Mouse (Mus musculus): ENCODE results near the gene Olfr353. TPM values are rescaled to one million over a fixed set of nuclear protein-coding genes. Genes with fewer than 3 reads are reported as not detected.

The Olfr353 gene
- polyA plus RNA-seq (2012; ENCODE audit: insufficient read depth, insufficient read length, missing spikeins) = not detected in 2 replicates

DNA sequence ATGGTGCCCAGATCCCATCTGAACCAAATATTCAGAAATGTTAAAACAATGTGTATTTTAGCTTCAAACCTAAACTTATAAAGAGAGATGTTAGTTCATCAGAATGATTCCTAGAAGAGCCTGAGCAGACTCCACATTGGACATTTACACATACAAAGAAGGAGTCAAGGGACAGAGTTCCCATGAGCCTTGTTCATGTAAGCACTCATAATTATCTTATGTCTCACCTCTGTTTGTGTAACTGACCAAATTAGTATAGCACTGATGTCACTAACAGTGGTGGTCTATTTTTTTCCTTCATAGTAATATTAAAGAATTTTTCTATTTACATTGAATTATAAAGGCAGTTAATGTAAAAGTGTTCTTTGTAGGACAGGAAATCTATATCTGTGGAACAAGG is at the start of gene Olfr353:
Gene Olfr353, minus strand, starts transcription at position 101 of the 400 bp plus-strand sequence.
- Histone ChIP-seq H3K4me1 (ENCODE audit: control insufficient read depth, insufficient read depth, low read length) (no peaks in the 10 kb centered on the region), H3K27ac (ENCODE audit: insufficient read depth, low read depth, low read length) (no peak within 1 kb of the TSS), H3K4me3 (ENCODE audit: insufficient read depth, low read length) (no peak within 1 kb of the TSS)
- TF ChIP-seq POLR2A (IDR thresholded peaks at IDR 0.05; ENCODE audit: borderline replicate concordance, low read depth, low read length) (no peak), CTCF (IDR thresholded peaks at IDR 0.05; ENCODE audit: low read depth, low read length) (no peak)

DNA sequence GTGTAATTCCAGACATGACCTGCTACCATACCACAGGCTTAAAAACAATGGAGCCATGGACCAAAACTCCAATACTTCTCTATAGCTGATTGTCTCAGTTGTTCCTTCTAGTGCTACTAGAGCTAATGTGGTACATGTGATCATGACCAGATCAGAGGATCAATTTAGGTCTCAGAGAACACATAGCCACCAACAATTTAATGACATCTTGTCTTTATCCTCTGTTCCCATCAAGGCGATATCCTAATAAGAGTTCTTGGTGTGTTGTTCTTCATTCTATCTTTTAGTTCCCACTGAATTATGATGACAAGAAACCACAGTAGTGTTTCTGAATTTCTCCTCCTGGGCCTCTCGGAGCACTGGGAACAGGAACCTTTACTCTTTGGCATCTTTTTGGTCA is 44.1 kb upstream of the Olfr353 start, which contains the start of gene Olfr356:
Gene Olfr356, plus strand, starts transcription at position 301 of the 400 bp plus-strand sequence.
- H3K27ac ChIP-seq (ENCODE audit: insufficient read depth, low read depth, low read length) = no peak within 1 kb of the TSS
- H3K4me3 ChIP-seq (ENCODE audit: insufficient read depth, low read length) = no peak within 1 kb of the TSS
- H3K4me1 ChIP-seq (ENCODE audit: control insufficient read depth, insufficient read depth, low read length) = no peaks in the 10 kb centered on the region
- TF ChIP-seq POLR2A (IDR thresholded peaks at IDR 0.05; ENCODE audit: borderline replicate concordance, low read depth, low read length) = no peak
- no peak for TF ChIP-seq CTCF (IDR thresholded peaks at IDR 0.05; ENCODE audit: low read depth, low read length)

DNA sequence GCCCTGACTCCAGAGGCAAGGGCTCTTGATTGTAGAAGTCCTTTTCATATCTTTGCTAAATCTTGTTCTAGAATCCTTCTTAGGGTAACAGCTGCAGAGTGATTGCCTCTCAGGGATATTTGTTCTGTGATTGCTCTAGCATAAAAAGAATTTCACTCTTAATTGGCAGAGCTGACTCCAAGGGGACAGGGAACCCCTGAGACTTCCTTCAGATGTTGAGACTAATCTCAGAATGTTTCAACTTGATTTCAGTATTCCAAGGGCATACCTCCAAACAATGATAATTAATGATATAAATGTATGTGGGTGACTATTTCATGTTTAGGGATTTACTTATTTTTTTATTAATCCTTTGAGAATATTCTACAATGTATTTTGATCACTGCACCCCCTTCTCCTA is 36.1 kb upstream of the Olfr353 start, which contains the start of gene Olfr355:
Gene Olfr355, minus strand, starts transcription at position 101 of the 400 bp plus-strand sequence.
- H3K4me3 ChIP-seq (ENCODE audit: insufficient read depth, low read length) = no peak within 1 kb of the TSS

DNA sequence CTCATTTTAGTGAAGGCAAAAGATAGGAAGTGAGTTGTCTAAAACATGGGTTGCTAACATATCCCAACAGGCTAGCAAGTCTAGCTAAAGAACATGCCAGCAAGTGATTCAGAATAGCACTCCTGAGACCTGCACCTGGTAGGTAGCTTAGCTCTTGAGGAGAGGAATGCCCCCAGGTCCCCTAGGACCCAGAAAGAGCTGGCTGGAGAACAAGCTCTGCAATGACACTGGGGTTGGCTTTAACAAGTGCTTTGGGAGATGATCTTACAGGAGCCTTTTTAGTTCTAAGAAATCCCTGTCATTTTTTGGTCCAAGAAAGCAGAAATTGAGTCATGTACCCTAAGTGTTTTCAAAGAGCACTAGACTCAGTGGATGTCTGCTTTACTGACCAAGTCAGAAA is 12.6 kb upstream of the Olfr353 start, which contains the start of gene Olfr354:
Gene Olfr354, plus strand, starts transcription at position 301 of the 400 bp plus-strand sequence.
- Histone ChIP-seq H3K4me1 (ENCODE audit: control insufficient read depth, insufficient read depth, low read length) (no peaks in the 10 kb centered on the region), H3K27ac (ENCODE audit: insufficient read depth, low read depth, low read length) (no peak within 1 kb of the TSS)
- TF ChIP-seq CTCF (IDR thresholded peaks at IDR 0.05; ENCODE audit: low read depth, low read length) (no peak), POLR2A (IDR thresholded peaks at IDR 0.05; ENCODE audit: borderline replicate concordance, low read depth, low read length) (no peak)

More for the DNA sequence above, 36.1 kb upstream of the Olfr353 start, which contains the start of gene Olfr355:
- TF ChIP-seq POLR2A (IDR thresholded peaks at IDR 0.05; ENCODE audit: borderline replicate concordance, low read depth, low read length) (no peak), CTCF (IDR thresholded peaks at IDR 0.05; ENCODE audit: low read depth, low read length) (no peak)
- Histone ChIP-seq H3K27ac (ENCODE audit: insufficient read depth, low read depth, low read length) (no peak within 1 kb of the TSS), H3K4me1 (ENCODE audit: control insufficient read depth, insufficient read depth, low read length) (no peaks in the 10 kb centered on the region)

DNA sequence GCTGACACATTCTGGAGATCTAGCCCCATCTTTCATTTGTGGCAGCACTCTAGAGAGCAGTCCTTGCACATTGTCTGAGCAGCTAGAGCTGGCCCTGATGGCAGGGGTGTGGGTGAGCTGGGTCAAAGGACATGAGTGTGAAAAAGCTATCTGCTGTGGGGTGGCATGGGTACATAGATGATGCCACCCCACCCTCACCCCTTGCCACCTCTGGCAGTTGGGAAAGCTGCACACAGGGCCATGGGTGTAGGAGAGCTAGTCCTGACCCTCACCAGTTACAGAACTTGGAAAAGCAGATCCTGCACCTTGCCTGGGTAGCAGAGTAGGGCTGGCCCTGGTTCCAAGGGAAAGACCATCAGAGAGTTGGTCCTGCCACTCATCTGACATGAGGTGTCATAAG is 4.4 kb upstream of the Olfr353 start:
- no peak overlapping the region for H3K27ac ChIP-seq (ENCODE audit: insufficient read depth, low read depth, low read length)
- TF ChIP-seq POLR2A (IDR thresholded peaks at IDR 0.05; ENCODE audit: borderline replicate concordance, low read depth, low read length) (no peak), CTCF (IDR thresholded peaks at IDR 0.05; ENCODE audit: low read depth, low read length) (no peak)
- H3K4me3 ChIP-seq (ENCODE audit: insufficient read depth, low read length) = no peak overlapping the region
- no peaks in the 10 kb centered on the region for H3K4me1 ChIP-seq (ENCODE audit: control insufficient read depth, insufficient read depth, low read length)

More for the DNA sequence above, 12.6 kb upstream of the Olfr353 start, which contains the start of gene Olfr354:
- no peak within 1 kb of the TSS for H3K4me3 ChIP-seq (ENCODE audit: insufficient read depth, low read length)

DNA sequence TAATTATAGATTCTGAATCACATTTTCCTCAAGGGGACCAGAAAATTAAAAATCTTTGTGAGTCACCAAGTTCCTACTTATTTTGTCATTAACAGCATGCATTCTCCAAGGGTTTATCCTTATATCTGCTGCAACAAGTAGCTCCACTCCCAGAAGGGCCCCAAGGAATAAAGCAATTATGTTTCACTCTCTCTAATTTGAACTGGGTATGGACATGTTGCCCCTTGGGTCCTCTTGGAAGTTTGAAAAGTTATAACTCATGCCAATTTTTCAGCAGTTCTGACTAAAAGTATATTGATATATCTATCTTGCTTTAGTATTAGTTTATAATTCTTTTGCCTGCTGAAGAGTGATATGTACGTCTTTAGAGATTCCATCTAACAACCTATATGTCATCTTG is 24.6 kb downstream of the Olfr353 start, which contains the start of gene Olfr352:
Gene Olfr352, plus strand, starts transcription at position 301 of the 400 bp plus-strand sequence.
- Histone ChIP-seq H3K4me3 (ENCODE audit: insufficient read depth, low read length) (no peak within 1 kb of the TSS), H3K4me1 (ENCODE audit: control insufficient read depth, insufficient read depth, low read length) (no peaks in the 10 kb centered on the region), H3K27ac (ENCODE audit: insufficient read depth, low read depth, low read length) (no peak within 1 kb of the TSS)
- TF ChIP-seq POLR2A (IDR thresholded peaks at IDR 0.05; ENCODE audit: borderline replicate concordance, low read depth, low read length) (no peak), CTCF (IDR thresholded peaks at IDR 0.05; ENCODE audit: low read depth, low read length) (no peak)

DNA sequence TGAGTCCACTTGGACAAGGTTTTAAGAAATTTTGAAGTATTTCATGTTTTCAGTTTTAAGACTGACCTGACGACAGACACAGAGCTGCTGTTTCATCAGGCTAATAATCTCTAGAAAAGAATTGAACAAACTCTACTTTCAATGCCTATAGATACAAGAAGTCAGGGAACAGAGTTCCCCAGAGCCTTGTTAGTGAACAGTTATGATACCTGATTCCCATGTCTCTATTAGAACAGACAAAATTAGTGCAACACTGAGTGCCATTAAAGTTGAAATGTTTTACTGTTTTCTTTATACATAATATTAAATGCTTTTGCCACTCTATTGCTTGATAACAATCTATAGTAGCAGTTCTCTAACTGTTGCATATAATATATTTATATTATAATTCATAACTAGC is 30.2 kb downstream of the Olfr353 start, which contains the start of gene Olfr351:
Gene Olfr351, minus strand, starts transcription at position 101 of the 400 bp plus-strand sequence.
- H3K4me1 ChIP-seq (ENCODE audit: control insufficient read depth, insufficient read depth, low read length) = no peaks in the 10 kb centered on the region
- no peak within 1 kb of the TSS for H3K27ac ChIP-seq (ENCODE audit: insufficient read depth, low read depth, low read length)
- TF ChIP-seq CTCF (IDR thresholded peaks at IDR 0.05; ENCODE audit: low read depth, low read length) (no peak), POLR2A (IDR thresholded peaks at IDR 0.05; ENCODE audit: borderline replicate concordance, low read depth, low read length) (no peak)
- no peak within 1 kb of the TSS for H3K4me3 ChIP-seq (ENCODE audit: insufficient read depth, low read length)

DNA sequence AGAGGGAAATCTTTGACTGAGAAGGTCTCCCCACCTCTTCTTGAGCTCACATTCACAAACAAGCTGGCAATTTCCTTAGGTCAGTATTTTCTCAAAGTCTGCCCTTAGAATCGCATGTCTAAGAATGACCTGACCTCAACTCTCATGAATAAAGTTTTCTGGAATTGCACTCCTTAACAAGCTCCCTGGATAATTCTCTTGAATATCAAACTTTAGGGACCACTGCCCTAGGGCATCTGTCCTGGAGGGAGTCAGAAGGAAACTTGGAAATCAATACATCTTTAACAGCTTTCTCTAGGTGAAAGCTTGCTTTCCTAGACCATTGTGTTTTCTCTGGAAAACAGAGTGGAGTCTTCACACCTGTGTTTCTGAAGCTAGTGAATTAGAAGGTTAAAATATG is 46.7 kb downstream of the Olfr353 start, which contains the start of gene Olfr350:
Gene Olfr350, plus strand, starts transcription at position 301 of the 400 bp plus-strand sequence.
- H3K4me3 ChIP-seq (ENCODE audit: insufficient read depth, low read length) = no peak within 1 kb of the TSS
- TF ChIP-seq POLR2A (IDR thresholded peaks at IDR 0.05; ENCODE audit: borderline replicate concordance, low read depth, low read length) (no peak), CTCF (IDR thresholded peaks at IDR 0.05; ENCODE audit: low read depth, low read length) (no peak)

More for the DNA sequence above, 46.7 kb downstream of the Olfr353 start, which contains the start of gene Olfr350:
- H3K4me1 ChIP-seq (ENCODE audit: control insufficient read depth, insufficient read depth, low read length) = no peaks in the 10 kb centered on the region
- no peak within 1 kb of the TSS for H3K27ac ChIP-seq (ENCODE audit: insufficient read depth, low read depth, low read length)

Other genes starting within 250 kb of the Olfr353 start
- gene Olfr346, start 207.1 kb downstream of the Olfr353 start, polyA plus RNA-seq (2012; ENCODE audit: insufficient read depth, insufficient read length, missing spikeins) = not detected in 2 replicates
- gene Olfr347, start 161.0 kb downstream of the Olfr353 start, polyA plus RNA-seq (2012; ENCODE audit: insufficient read depth, insufficient read length, missing spikeins) = not detected in 2 replicates
- gene Olfr348, start 108.7 kb downstream of the Olfr353 start, polyA plus RNA-seq (2012; ENCODE audit: insufficient read depth, insufficient read length, missing spikeins) = not detected in 2 replicates
- gene Olfr50, start 102.4 kb downstream of the Olfr353 start, polyA plus RNA-seq (2012; ENCODE audit: insufficient read depth, insufficient read length, missing spikeins) = not detected in 2 replicates
- gene Olfr3, start 75.9 kb downstream of the Olfr353 start, polyA plus RNA-seq (2012; ENCODE audit: insufficient read depth, insufficient read length, missing spikeins) = not detected in 2 replicates
- gene Olfr350, start 46.6 kb downstream of the Olfr353 start, polyA plus RNA-seq (2012; ENCODE audit: insufficient read depth, insufficient read length, missing spikeins) = not detected in 2 replicates
- not detected in 2 replicates for gene Olfr351, start 30.3 kb downstream of the Olfr353 start, polyA plus RNA-seq (2012; ENCODE audit: insufficient read depth, insufficient read length, missing spikeins)
- 0.16 and 0.41 TPM in 2 replicates for gene Olfr352, start 24.5 kb downstream of the Olfr353 start, polyA plus RNA-seq (2012; ENCODE audit: insufficient read depth, insufficient read length, missing spikeins)
- gene Olfr354, start 12.7 kb upstream of the Olfr353 start, polyA plus RNA-seq (2012; ENCODE audit: insufficient read depth, insufficient read length, missing spikeins) = 0.07 TPM in 1 of 2 replicates, not detected in the other
- not detected in 2 replicates for gene Olfr355, start 36.0 kb upstream of the Olfr353 start, polyA plus RNA-seq (2012; ENCODE audit: insufficient read depth, insufficient read length, missing spikeins)
- not detected in 2 replicates for gene Olfr356, start 44.2 kb upstream of the Olfr353 start, polyA plus RNA-seq (2012; ENCODE audit: insufficient read depth, insufficient read length, missing spikeins)
- gene Olfr357, start 100.9 kb upstream of the Olfr353 start, polyA plus RNA-seq (2012; ENCODE audit: insufficient read depth, insufficient read length, missing spikeins) = not detected in 2 replicates
- gene Olfr358, start 116.4 kb upstream of the Olfr353 start, polyA plus RNA-seq (2012; ENCODE audit: insufficient read depth, insufficient read length, missing spikeins) = not detected in 2 replicates
- not detected in 2 replicates for gene Olfr360, start 172.8 kb upstream of the Olfr353 start, polyA plus RNA-seq (2012; ENCODE audit: insufficient read depth, insufficient read length, missing spikeins)
- gene Olfr361, start 196.4 kb upstream of the Olfr353 start, polyA plus RNA-seq (2012; ENCODE audit: insufficient read depth, insufficient read length, missing spikeins) = not detected in 2 replicates
- gene Olfr362, start 225.0 kb upstream of the Olfr353 start, polyA plus RNA-seq (2012; ENCODE audit: insufficient read depth, insufficient read length, missing spikeins) = not detected in 2 replicates
- not detected in 2 replicates for gene Olfr364-ps1, start 246.4 kb upstream of the Olfr353 start, polyA plus RNA-seq (2012; ENCODE audit: insufficient read depth, insufficient read length, missing spikeins)

Measured in bone marrow macrophage, adult 2 months (primary cell).